Mouse (Mus musculus) kidney, adult 18-20 months (tissue): ENCODE results near the gene Slc39a11.

Experiments
- DNase-seq: peaks from one replicate; pipeline ENCODE4 v3.0.0; 2021

Gene Slc39a11

GRCm38 (mm10) chr11:113221267-113222195 is 428.3 kb downstream of the Slc39a11 start:
- peak; percentile 38 for DNase-seq

- no peak for DNase-seq
Measured at GRCm38 (mm10) chr11:113220649-113221048, 429.2 kb downstream of the Slc39a11 start.

- no peak for DNase-seq
Measured at GRCm38 (mm10) chr11:113214741-113215140, 435.1 kb downstream of the Slc39a11 start.

- no peak for DNase-seq
Measured at GRCm38 (mm10) chr11:113212390-113213025, 437.4 kb downstream of the Slc39a11 start.

- DNase-seq: no peak
Measured at GRCm38 (mm10) chr11:113209220-113209878, 440.5 kb downstream of the Slc39a11 start.

GRCm38 (mm10) chr11:113208521-113209072 is 441.3 kb downstream of the Slc39a11 start:
- no peak for DNase-seq

- DNase-seq: no peak
Measured at GRCm38 (mm10) chr11:113207966-113208365, 441.9 kb downstream of the Slc39a11 start.

- no peak for DNase-seq
Measured at GRCm38 (mm10) chr11:113206099-113206498, 443.8 kb downstream of the Slc39a11 start.

- no peak for DNase-seq
Measured at GRCm38 (mm10) chr11:113203008-113203407, 446.9 kb downstream of the Slc39a11 start.

- DNase-seq: peak; percentile 83
Measured at GRCm38 (mm10) chr11:113201470-113201997, 448.3 kb downstream of the Slc39a11 start.

GRCm38 (mm10) chr11:113200901-113201300 is 449.0 kb downstream of the Slc39a11 start:
- DNase-seq: no peak

- DNase-seq: no peak
Measured at GRCm38 (mm10) chr11:113198586-113198985, 451.3 kb downstream of the Slc39a11 start.

- DNase-seq: no peak
Measured at GRCm38 (mm10) chr11:113197624-113198023, 452.3 kb downstream of the Slc39a11 start.

GRCm38 (mm10) chr11:113196234-113197007 is 453.5 kb downstream of the Slc39a11 start:
- no peak for DNase-seq
